Mouse (Mus musculus): Measurements from ENCODE around the gene Efcab11. TPM values are rescaled to one million over a fixed set of nuclear protein-coding genes. Genes with fewer than 3 reads are reported as not detected.

Efcab11 gene
- polyA plus RNA-seq, 1 experiment: 0.34 TPM

DNA sequence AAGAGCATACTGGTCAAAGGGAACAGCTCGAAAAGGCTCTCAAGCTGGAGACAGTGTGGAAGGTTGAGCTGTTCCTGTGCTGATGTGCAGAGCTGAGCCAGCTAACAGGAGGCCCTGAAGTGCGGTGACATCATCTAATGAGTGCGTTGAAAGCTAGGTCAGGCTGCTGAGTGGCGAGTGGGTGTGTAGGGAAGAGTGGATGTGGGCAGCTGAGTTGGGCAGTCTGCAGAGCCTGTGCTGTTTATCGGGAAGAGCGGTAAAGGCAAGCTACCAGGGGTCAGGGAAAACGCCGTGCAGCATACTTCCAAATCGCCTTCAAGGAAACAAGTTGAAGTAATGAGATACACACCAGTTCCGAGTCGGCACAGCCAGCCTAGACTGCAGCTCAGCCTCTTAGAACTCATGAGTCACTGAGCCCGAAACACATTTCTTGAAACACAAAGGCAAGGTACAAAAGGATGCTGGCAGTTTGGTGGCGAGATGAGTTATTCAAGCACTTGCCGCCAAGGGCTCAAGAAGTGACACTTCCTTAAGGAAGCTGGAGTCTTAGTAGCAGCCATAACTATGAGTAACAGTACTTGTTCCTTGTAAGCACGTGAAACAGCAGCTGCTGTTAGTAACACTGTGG is 33.7 kb upstream of the Efcab11 start:
- Histone ChIP-seq H3K4me1 (ENCODE audit: control insufficient read depth, insufficient read depth, low read length) (no peaks in the 10 kb centered on the region), H3K4me3 (replicated peaks; ENCODE audit: extremely low read depth, low read depth, low read length) (no peak overlapping the region)
- DNase-seq: no peak
- WGBS: 84% methylated on average over 15 of the region's 15 CpGs
- TF ChIP-seq CTCF (IDR thresholded peaks at IDR 0.05; ENCODE audit: insufficient read depth, low read length) (no peak), POLR2A (IDR thresholded peaks at IDR 0.05; ENCODE audit: borderline replicate concordance, extremely low read depth, low read depth, low read length) (no peak)

- WGBS: 85% methylated on average over 12 of the region's 12 CpGs
- H3K4me1 ChIP-seq (ENCODE audit: control insufficient read depth, insufficient read depth, low read length): no peaks in the 10 kb centered on the region
- H3K4me3 ChIP-seq (replicated peaks; ENCODE audit: extremely low read depth, low read depth, low read length): no peak overlapping the region
- TF ChIP-seq POLR2A (IDR thresholded peaks at IDR 0.05; ENCODE audit: borderline replicate concordance, extremely low read depth, low read depth, low read length) (no peak), CTCF (IDR thresholded peaks at IDR 0.05; ENCODE audit: insufficient read depth, low read length) (no peak)
- no peak for DNase-seq
Observed at GRCm38 (mm10) chr12:99911466-99911865, 27.2 kb upstream of the Efcab11 start.

DNA sequence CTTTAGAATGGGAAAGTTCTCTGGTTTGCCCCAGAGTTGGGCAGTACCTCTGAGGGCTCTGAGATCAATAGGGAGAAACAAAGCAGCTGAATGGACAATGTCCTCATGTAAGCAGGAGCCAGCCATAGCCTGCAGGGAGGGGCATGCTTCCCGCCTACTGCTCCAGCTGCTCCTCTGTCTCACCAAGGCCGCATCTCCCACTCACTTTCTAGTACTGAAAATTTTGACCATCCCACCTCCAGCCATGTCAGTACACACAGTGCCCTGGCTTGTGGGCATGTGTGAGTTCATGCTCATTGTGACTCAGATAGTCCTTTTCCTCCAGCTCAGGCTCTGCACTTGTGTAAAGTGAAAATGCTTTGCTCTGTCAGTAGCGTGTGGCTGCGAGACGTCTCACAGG is 20.3 kb upstream of the Efcab11 start:
- no peaks in the 10 kb centered on the region for H3K4me1 ChIP-seq (ENCODE audit: control insufficient read depth, insufficient read depth, low read length)
- WGBS: 91% methylated on average over 5 of the region's 5 CpGs
- DNase-seq: no peak
- H3K4me3 ChIP-seq (replicated peaks; ENCODE audit: extremely low read depth, low read depth, low read length): no peak overlapping the region
- TF ChIP-seq CTCF (IDR thresholded peaks at IDR 0.05; ENCODE audit: insufficient read depth, low read length) (no peak), POLR2A (IDR thresholded peaks at IDR 0.05; ENCODE audit: borderline replicate concordance, extremely low read depth, low read depth, low read length) (no peak)

DNA sequence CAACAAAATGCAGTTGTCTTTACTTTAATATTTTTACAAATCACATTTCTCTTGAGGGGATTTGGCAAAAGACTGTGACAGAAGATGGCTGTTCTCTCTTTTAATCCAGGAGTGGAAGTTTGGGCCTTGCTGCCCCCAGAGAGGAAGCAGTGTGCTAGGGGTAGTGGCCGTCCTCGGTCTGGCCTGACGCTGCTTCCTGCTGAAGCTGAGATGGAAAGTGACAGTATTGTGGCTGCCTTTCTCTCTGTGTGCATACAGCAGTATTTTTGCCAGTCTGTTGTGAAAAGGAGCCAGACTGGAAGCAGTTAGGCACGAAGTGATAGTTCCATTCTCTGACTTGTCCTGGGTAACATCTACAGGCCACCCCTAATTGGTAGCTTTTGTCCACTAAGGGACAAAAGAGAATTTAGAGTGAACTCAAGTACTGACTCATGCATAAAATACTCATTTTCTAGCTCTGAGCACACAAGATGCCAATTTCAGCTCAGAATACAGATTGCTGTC is 18.7 kb upstream of the Efcab11 start:
- no peak for DNase-seq
- 55% methylated on average over 4 of the region's 4 CpGs for WGBS
- TF ChIP-seq CTCF (IDR thresholded peaks at IDR 0.05; ENCODE audit: insufficient read depth, low read length) (no peak), POLR2A (IDR thresholded peaks at IDR 0.05; ENCODE audit: borderline replicate concordance, extremely low read depth, low read depth, low read length) (no peak)
- no peak overlapping the region for H3K4me3 ChIP-seq (replicated peaks; ENCODE audit: extremely low read depth, low read depth, low read length)
- H3K4me1 ChIP-seq (ENCODE audit: control insufficient read depth, insufficient read depth, low read length): no peaks in the 10 kb centered on the region

- 65% methylated on average over 8 of the region's 8 CpGs for WGBS
- DNase-seq: no peak
- Histone ChIP-seq H3K4me1 (ENCODE audit: control insufficient read depth, insufficient read depth, low read length) (no peaks in the 10 kb centered on the region), H3K4me3 (replicated peaks; ENCODE audit: extremely low read depth, low read depth, low read length) (no peak overlapping the region)
- no peak for TF ChIP-seq CTCF (IDR thresholded peaks at IDR 0.05; ENCODE audit: insufficient read depth, low read length)
- no peak for TF ChIP-seq POLR2A (IDR thresholded peaks at IDR 0.05; ENCODE audit: borderline replicate concordance, extremely low read depth, low read depth, low read length)
Observed at GRCm38 (mm10) chr12:99901973-99902866, 18.0 kb upstream of the Efcab11 start.

DNA sequence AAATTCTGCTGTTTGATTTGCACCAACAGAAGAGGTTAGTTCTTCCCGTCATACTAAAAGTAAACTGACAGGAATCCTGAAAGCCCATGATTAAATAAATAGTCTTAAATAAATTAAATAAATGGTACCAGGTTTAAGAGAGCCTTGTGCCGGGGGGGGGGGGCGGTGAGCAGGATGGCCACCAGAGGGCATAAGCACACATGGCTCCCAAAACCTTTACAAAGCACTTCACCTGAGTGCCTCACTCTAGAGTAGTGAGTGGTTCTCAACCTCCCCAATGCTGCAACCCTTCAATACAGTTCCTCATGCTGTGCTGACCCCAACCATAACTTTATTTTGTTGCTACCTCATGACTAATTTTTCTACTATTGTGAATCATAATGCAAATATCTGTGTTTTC is 15.8 kb upstream of the Efcab11 start:
- H3K4me3 ChIP-seq (replicated peaks; ENCODE audit: extremely low read depth, low read depth, low read length): no peak overlapping the region
- TF ChIP-seq CTCF (IDR thresholded peaks at IDR 0.05; ENCODE audit: insufficient read depth, low read length) (peak; percentile 23; the same call in 1 of the 2 replicates), POLR2A (IDR thresholded peaks at IDR 0.05; ENCODE audit: borderline replicate concordance, extremely low read depth, low read depth, low read length) (no peak)
- H3K4me1 ChIP-seq (ENCODE audit: control insufficient read depth, insufficient read depth, low read length): no peaks in the 10 kb centered on the region
- DNase-seq: no peak
- WGBS: 38% methylated on average over 3 of the region's 3 CpGs

DNA sequence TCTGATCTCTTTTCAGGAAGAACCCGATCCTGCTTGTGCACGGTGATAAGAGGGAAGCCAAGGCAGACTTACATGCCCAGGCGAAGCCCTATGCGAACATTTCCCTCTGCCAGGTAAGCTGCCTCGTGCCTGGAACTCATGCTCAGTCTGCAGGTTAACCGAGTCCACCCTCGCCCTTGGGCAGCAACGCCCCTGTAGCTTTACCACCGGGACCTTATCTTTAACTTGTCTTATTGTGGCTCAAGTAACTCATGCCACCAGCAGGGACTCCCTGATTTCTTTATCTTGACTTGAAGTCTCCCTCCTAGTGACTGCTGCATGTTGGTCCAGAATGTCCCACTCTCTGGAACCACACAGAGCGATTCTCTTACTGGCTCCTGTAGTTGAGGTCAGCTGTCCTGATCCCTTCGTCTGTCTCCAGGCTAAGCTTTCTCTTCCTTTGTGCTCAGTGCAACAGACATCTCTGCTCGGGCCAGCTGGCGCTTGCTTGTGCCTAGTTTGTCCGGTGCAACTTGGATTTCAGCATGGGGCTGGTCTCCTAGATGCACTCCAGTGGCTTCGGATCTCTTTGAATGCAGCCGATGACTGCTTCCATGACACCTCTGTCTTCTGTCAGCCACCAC is 14.1 kb upstream of the Efcab11 start:
- Histone ChIP-seq H3K4me1 (ENCODE audit: control insufficient read depth, insufficient read depth, low read length) (no peaks in the 10 kb centered on the region), H3K4me3 (replicated peaks; ENCODE audit: extremely low read depth, low read depth, low read length) (no peak overlapping the region)
- WGBS: 92% methylated on average over 16 of the region's 16 CpGs
- TF ChIP-seq CTCF (IDR thresholded peaks at IDR 0.05; ENCODE audit: insufficient read depth, low read length): no peak
- TF ChIP-seq POLR2A (IDR thresholded peaks at IDR 0.05; ENCODE audit: borderline replicate concordance, extremely low read depth, low read depth, low read length): no peak
- no peak for DNase-seq

DNA sequence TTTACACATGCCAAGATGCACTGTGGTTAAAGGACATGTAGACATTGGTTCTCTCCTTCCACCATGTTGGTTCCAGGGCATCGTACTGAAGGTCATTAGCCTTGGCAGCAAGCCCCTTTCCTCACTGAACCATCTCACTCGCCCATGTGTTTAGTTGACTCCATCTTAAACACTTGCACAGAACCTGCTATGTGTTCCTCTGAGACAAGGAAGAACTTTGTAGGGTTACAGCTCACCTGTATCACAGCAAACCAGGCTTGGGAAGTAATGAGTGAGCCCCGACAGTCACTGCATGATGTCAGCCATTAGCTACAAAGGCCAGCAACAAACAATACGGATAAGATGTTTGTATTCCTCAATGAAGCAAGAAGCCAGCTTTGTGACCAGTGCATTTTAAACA is 13.6 kb upstream of the Efcab11 start:
- 81% methylated on average over 4 of the region's 4 CpGs for WGBS

DNA sequence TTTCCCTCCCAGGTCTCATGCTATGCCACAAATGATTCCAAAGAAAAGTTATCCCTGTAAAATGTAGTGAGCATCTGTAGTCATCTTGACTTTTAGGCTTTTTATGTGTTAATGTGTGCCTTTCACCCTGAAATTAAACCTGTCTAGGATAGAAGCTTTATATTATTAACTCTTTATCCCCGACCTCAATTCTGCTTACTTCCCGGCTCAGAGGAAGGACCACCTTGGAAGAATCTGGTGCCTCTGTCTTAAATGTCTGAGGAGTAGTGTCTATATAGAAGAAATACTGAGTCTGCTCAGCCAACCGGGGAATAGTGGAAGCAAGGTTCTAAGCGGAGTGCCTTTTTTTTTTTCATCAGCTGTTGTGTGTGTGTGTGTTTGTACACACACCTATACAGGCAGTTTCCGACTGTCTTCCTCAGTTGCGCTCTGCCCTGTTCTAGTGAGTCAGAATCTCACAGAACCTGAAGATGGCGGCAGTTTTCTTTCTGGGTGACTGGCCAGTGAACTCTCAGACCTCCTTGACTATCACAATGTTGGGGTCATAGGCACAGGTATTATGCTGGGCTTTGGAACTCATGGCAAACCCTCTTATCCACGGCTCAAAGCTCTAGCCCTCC is 1.2 kb upstream of the Efcab11 start:
- TF ChIP-seq POLR2A (IDR thresholded peaks at IDR 0.05; ENCODE audit: borderline replicate concordance, extremely low read depth, low read depth, low read length) (no peak), CTCF (IDR thresholded peaks at IDR 0.05; ENCODE audit: insufficient read depth, low read length) (no peak)
- H3K4me3 ChIP-seq (replicated peaks; ENCODE audit: extremely low read depth, low read depth, low read length): no peak overlapping the region
- 0 out of 2 replicates have a peak, but pooled peaks cover 5% of the 10 kb centered on the region for H3K4me1 ChIP-seq (ENCODE audit: control insufficient read depth, insufficient read depth, low read length)
- no peak for DNase-seq
- 48% methylated on average over 8 of the region's 8 CpGs for WGBS

More for the DNA sequence above, 13.6 kb upstream of the Efcab11 start:
- TF ChIP-seq CTCF (IDR thresholded peaks at IDR 0.05; ENCODE audit: insufficient read depth, low read length): no peak
- no peak for TF ChIP-seq POLR2A (IDR thresholded peaks at IDR 0.05; ENCODE audit: borderline replicate concordance, extremely low read depth, low read depth, low read length)
- no peak for DNase-seq
- Histone ChIP-seq H3K4me1 (ENCODE audit: control insufficient read depth, insufficient read depth, low read length) (no peaks in the 10 kb centered on the region), H3K4me3 (replicated peaks; ENCODE audit: extremely low read depth, low read depth, low read length) (no peak overlapping the region)

All from lung, adult 2 months (tissue).